Mouse (Mus musculus): ENCODE results near the gene Casz1. TPM values are rescaled to one million over a fixed set of nuclear protein-coding genes. Genes with fewer than 3 reads are reported as not detected.

Gene Casz1
- total RNA-seq, 1 experiment from 2014 or later = 7.5 TPM

DNA sequence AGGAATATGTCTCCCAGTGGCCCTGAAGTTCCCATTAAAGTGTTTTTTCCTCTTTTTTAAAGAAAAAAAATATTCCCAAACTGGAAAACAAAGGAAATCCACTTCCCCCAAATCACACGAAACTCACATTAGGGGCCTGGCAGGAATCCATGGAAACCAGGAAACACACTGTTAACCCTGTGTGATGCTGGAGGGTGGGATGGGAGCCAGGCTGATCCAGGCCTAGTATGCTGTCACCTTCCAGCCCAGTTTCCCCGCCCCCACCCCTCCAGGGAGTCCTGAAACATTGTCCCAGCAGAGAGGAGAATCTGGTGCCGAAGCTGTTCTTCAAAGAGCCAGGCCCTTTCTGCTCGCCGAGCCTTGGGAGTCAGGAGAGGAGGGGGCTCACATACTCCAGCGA is 32.2 kb downstream of the Casz1 start:
- ATAC-seq (replicated peaks; ENCODE audit: insufficient number of reproducible peaks, low FRiP score, low TSS enrichment, poor library complexity, severe bottlenecking) = no peak

GRCm38 (mm10) chr4:148837046-148837445 is 32.8 kb downstream of the Casz1 start:
- no peak for ATAC-seq (replicated peaks; ENCODE audit: insufficient number of reproducible peaks, low FRiP score, low TSS enrichment, poor library complexity, severe bottlenecking)

GRCm38 (mm10) chr4:148837644-148838043 is 33.4 kb downstream of the Casz1 start:
- ATAC-seq (replicated peaks; ENCODE audit: insufficient number of reproducible peaks, low FRiP score, low TSS enrichment, poor library complexity, severe bottlenecking) = no peak

DNA sequence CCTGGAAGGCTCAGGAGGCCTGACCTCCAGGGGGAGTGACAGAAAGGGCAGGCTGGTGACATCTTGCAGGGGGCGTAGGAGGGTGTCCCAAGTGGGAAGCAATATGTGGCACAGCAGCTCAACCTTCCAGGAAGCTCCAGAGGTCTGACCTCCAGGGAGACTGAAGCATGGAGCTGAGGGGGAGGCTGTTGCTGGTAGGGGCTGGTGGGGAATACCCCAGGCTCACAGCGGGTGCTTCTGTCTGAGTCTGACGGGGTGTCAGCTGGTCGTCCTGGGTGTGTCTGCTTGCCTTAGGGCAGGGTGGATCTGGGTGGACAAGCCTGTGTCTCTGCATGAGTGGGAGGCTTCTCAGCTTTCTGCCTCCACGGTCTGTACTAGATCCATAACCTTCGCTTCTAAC is 38.1 kb downstream of the Casz1 start:
- no peak for ATAC-seq (replicated peaks; ENCODE audit: insufficient number of reproducible peaks, low FRiP score, low TSS enrichment, poor library complexity, severe bottlenecking)

DNA sequence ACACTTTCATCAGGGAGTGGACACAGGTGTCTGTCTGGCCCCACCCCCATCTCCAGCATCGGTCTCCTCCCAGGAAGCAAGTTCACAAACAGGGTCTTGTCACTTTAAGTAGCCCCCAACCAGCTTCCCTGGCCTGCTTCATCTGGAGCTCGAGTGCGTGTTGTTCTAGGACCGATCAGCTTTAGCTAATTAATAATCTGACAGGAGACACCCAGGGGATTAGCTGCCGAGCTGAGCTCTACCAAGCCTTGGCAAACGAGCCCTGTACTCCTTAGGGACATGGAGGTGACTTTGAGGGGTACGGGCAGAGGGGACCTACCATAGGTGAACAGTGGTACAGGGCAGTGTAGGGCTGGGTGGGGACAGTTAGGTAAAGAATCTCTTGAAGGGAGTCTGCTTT is 40.7 kb downstream of the Casz1 start:
- no peak for ATAC-seq (replicated peaks; ENCODE audit: insufficient number of reproducible peaks, low FRiP score, low TSS enrichment, poor library complexity, severe bottlenecking)

DNA sequence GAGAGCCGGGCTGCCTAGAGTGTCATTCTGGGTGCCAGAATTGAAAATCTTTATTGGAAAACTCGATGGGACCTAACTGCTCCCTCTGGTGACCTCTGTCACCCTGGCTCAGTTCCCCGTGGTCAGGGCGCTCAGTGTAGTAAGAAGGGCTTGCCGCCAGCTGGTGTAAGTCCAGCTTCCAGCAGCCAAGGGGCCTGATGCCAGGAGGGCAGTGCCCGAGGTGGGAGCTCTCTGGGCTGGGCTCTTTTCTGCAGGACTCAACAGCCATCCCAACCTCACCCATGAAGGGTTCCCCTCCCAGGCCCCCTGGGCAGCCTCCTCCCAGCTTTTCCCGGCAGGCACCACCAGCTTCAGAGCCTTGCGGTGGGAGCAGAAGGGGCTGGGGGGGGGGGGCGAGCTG is 42.0 kb downstream of the Casz1 start:
- ATAC-seq (replicated peaks; ENCODE audit: insufficient number of reproducible peaks, low FRiP score, low TSS enrichment, poor library complexity, severe bottlenecking) = no peak

GRCm38 (mm10) chr4:148846724-148847123 is 42.5 kb downstream of the Casz1 start:
- no peak for ATAC-seq (replicated peaks; ENCODE audit: insufficient number of reproducible peaks, low FRiP score, low TSS enrichment, poor library complexity, severe bottlenecking)

GRCm38 (mm10) chr4:148847636-148848035 is 43.4 kb downstream of the Casz1 start:
- ATAC-seq (replicated peaks; ENCODE audit: insufficient number of reproducible peaks, low FRiP score, low TSS enrichment, poor library complexity, severe bottlenecking) = no peak

DNA sequence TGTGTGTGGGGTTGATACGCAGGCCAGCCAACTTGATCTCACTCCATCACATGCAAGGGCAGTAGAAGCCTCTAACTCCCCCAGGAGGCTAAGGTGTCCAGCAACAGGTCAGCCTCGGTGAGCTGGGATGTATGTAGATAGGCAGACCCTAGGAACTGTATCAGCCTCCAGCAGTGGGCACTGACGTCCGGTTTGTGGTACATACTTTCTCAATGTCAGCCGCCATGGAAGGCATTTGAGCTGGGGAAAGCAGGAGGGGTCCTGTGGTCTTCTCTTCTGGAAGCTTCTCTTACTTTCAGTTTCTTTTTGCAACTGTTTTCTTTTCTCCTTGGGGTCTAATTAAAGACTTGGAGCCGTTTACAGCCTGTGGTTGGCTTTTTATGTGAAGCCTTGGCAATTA is 45.2 kb downstream of the Casz1 start:
- no peak for ATAC-seq (replicated peaks; ENCODE audit: insufficient number of reproducible peaks, low FRiP score, low TSS enrichment, poor library complexity, severe bottlenecking)

- ATAC-seq (replicated peaks; ENCODE audit: insufficient number of reproducible peaks, low FRiP score, low TSS enrichment, poor library complexity, severe bottlenecking) = no peak
These were observed 48.8 kb downstream of the Casz1 start for GRCm38 (mm10) chr4:148853057-148853456.

DNA sequence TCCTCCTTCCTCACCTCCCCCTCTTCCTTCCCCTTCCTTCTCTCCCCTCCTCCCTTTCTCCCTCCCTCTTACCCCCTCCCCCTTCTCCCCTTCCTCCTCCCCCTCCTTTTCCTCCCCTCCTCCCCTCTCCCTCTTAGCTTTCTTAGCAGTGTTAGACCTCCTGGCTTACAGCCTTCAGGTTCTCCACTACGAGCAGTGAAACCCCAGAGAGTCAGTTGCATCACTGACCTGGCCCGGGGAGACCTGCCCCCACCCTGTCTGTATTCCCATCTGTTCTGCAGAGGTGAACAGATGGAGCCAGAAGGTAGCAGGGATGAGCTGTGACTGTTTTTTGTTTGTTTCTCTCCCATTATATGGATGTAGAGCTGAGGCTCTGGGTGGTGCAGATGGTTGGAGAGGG is 49.9 kb downstream of the Casz1 start:
- ATAC-seq (replicated peaks; ENCODE audit: insufficient number of reproducible peaks, low FRiP score, low TSS enrichment, poor library complexity, severe bottlenecking) = no peak

GRCm38 (mm10) chr4:148855527-148855926 is 51.3 kb downstream of the Casz1 start:
- no peak for ATAC-seq (replicated peaks; ENCODE audit: insufficient number of reproducible peaks, low FRiP score, low TSS enrichment, poor library complexity, severe bottlenecking)

GRCm38 (mm10) chr4:148856216-148856615 is 52.0 kb downstream of the Casz1 start:
- no peak for ATAC-seq (replicated peaks; ENCODE audit: insufficient number of reproducible peaks, low FRiP score, low TSS enrichment, poor library complexity, severe bottlenecking)

- no peak for ATAC-seq (replicated peaks; ENCODE audit: insufficient number of reproducible peaks, low FRiP score, low TSS enrichment, poor library complexity, severe bottlenecking)
These were observed 53.3 kb downstream of the Casz1 start for GRCm38 (mm10) chr4:148857398-148858084.

DNA sequence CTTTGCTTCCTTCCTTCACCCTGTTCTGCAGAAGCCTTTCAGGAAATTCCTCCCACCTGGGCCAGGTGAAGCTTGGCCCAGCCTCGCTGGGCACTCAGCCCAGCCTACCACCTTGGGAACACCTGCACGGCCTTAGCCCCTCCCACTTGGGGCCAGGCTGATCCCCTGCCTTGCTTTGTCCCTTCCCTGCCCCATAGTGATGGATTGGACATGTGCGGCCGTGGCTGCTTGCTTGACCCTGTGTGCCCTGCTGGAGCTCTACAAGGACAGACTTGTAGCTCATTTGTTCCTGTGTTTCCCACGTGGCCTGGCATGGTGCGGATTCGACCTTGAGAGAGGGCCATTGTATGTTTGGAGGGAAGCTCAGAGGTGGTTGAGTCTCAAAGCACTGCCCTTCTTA is 54.0 kb downstream of the Casz1 start:
- no peak for ATAC-seq (replicated peaks; ENCODE audit: insufficient number of reproducible peaks, low FRiP score, low TSS enrichment, poor library complexity, severe bottlenecking)

DNA sequence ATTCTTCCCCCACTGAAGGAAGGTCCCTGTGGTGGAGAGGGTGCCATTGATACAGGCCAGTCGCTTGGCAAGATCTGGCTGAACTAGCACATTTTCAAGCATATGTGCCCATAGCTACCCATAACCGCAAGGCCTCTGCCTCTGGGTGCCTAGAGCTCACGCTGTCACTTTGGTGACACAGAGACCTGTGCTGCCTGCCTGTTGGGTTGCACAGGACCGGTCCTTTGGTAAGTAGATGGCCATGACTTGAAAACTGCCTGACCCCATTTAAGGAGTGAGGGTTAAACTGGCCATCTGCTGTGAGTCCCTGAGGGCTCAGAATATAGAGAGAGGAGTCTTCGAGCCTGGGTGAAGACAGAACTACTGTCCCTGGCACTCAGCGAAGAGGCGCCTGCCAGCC is 55.2 kb downstream of the Casz1 start:
- no peak for ATAC-seq (replicated peaks; ENCODE audit: insufficient number of reproducible peaks, low FRiP score, low TSS enrichment, poor library complexity, severe bottlenecking)

GRCm38 (mm10) chr4:148859906-148860491 is 55.8 kb downstream of the Casz1 start:
- ATAC-seq (replicated peaks; ENCODE audit: insufficient number of reproducible peaks, low FRiP score, low TSS enrichment, poor library complexity, severe bottlenecking) = no peak

DNA sequence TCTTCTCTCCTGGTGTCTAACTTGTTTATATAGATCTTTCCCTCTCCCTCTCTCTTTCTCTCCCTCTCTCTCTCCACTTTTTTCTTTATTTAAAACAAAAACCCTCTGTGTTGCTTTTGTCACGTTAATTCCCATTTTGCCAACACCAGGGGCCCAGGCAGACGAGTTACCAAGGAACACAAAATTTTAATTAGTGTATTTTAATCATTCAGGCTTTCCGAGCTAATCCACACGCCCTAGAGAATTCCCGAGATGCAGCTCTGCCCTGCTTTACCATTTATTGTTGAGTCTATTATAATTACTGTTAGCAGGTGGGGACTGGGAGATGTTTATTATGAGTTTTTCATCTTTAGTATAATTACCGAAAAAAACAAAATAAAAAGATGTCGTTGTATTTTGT is 56.4 kb downstream of the Casz1 start:
- ATAC-seq (replicated peaks; ENCODE audit: insufficient number of reproducible peaks, low FRiP score, low TSS enrichment, poor library complexity, severe bottlenecking) = no peak

DNA sequence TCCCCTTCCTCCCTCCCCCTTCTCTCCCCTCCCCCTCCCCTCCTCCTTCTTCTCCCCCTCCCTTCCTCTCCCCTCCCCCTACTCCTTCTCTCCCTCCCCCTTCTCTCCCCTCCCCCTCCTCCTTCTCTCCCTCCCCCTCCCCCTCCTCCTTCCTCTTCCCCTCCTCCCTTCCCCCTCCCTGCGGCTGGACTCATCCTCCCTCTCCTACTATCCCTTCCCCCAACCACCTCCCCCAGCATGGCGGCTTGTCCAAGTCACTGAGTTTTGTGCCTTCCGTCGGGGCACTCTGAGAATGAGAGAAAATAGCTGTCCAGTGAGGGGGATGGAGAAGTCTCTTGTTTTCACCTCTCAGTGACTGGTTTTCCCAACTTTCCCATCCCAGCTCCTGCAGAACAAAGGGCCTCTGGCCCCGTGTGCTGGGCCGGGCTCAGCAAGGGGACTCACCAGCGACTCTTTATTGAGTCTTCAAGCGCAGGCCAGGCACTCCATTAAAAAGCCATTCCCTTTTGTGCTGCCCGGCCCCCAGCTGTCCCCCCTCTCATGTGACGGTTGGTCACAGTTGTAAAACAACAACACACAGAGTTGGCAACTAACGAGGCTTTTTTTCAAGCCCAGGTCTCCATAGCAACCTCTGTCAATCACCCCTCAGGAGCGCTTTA is 62.7 kb downstream of the Casz1 start:
- no peak for ATAC-seq (replicated peaks; ENCODE audit: insufficient number of reproducible peaks, low FRiP score, low TSS enrichment, poor library complexity, severe bottlenecking)

- no peak for ATAC-seq (replicated peaks; ENCODE audit: insufficient number of reproducible peaks, low FRiP score, low TSS enrichment, poor library complexity, severe bottlenecking)
These were observed 63.6 kb downstream of the Casz1 start for GRCm38 (mm10) chr4:148867721-148868397.
